Mouse (Mus musculus) adrenal gland, adult 8-10 months (tissue): ENCODE measurements around the gene Lix1. TPM values are rescaled to one million over a fixed set of nuclear protein-coding genes. Genes with fewer than 3 reads are reported as not detected.

Experiments used
- DNase-seq: peaks from one replicate; pipeline ENCODE4 v3.0.0; 2022
- total RNA-seq, 4 experiments: library from RNA; stranded (reverse); gene quantifications; 2 replicates each; pipeline ENCODE4 v1.2.4; 2022

The Lix1 gene
- 10 to 100 TPM in 3 of 4 experiments, 1 to 10 TPM in 1; 7.9 to 11.3 (median 10.1) TPM for total RNA-seq

DNA sequence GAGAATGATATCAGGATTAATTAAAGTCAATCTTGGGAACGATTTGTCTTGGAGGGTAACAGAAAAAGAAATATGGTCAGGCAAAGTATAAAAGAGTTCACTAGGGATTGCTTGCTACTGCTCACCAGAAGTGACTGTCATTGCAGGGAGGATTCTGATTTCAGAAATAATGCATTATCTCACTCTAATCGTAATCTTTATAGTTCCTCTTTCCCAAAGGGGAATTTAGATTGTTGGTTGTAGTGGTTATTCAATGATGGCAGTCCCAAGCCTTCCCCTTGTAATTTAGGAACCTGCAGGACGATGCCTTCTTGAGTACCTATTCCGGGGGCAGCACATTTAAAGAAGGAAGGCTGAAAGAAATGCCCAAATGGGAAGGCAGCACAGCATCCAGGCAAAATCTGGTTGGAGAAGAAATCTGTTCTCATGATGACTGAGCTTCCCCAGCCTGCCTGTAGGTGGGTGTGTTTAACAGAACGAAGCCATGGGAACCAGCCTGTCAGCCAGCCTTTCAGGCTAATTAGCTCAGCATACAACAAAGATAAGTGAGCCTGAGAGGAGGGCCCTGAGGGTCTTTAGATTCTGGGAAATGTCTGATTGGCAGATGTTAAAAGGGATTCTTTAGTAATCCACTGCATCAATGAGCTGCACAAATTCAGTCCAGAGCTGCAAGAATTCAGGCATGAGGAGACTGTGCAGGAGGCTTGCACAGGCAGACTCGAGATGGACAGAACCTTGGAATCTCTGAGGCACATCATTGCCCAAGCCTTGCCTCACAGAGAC is at the start of gene Lix1:
TSS of gene Lix1 (plus strand) at position 451 of the 783 bp plus-strand sequence.
- DNase-seq, result no peak

- no peak for DNase-seq
Observed at GRCm38 (mm10) chr17:17373550-17373917, 28.9 kb upstream of the Lix1 start.

GRCm38 (mm10) chr17:17373918-17374910 is 28.3 kb upstream of the Lix1 start, which contains the start of gene Riok2:
Riok2 (plus strand) TSS chr17:17374309.
- DNase-seq, result peak; percentile 96

- DNase-seq, result no peak
Observed at GRCm38 (mm10) chr17:17375581-17375980, 26.9 kb upstream of the Lix1 start.

- DNase-seq, result no peak
Observed at GRCm38 (mm10) chr17:17383703-17384102, 18.8 kb upstream of the Lix1 start.

GRCm38 (mm10) chr17:17384502-17384901 is 18.0 kb upstream of the Lix1 start:
- DNase-seq, result no peak

- no peak for DNase-seq
Observed at GRCm38 (mm10) chr17:17386117-17386516, 16.4 kb upstream of the Lix1 start.

- no peak for DNase-seq
Observed at GRCm38 (mm10) chr17:17391823-17392222, 10.6 kb upstream of the Lix1 start.

DNA sequence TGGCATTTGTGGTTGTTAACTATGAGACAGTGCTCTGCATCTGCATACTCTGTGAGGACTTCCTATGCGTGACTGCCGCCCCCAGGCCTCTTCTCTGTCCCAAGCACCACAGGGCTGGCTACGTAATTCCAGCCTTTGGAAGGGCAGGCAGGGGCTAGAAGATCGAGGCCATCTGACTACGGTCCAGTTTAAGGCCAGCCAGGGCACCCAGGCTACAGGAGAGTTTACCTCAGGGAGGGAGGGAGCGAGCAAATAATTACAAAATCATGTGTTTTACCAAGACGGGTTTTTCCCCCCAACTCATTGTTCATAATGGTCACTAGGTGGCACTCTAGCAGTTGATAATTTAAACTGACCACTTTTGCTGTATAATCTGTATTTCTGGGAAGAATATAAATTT is 9.6 kb upstream of the Lix1 start:
- DNase-seq, result no peak

DNA sequence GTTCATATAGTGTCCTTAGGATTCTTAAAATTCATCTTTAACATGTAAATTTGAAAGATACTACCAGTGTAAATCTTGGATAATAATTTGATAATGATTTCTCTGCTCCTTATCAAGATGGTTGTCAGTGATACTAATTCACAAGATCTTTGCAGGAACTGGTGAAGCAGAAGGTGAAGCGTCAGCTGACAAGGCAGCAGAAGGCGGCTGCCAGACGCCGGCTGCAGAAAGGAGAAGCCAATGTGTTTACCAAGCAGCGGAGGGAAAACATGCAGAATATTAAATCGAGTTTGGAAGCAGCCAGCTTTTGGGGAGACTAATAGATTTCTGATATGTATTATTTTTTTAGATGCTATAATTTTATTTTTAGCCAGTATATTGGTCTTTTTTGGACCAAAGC is 9.2 kb upstream of the Lix1 start:
- no peak for DNase-seq

GRCm38 (mm10) chr17:17394336-17394735 is 8.1 kb upstream of the Lix1 start:
- peak; percentile 63 for DNase-seq

GRCm38 (mm10) chr17:17396869-17397268 is 5.6 kb upstream of the Lix1 start:
- DNase-seq, result no peak

DNA sequence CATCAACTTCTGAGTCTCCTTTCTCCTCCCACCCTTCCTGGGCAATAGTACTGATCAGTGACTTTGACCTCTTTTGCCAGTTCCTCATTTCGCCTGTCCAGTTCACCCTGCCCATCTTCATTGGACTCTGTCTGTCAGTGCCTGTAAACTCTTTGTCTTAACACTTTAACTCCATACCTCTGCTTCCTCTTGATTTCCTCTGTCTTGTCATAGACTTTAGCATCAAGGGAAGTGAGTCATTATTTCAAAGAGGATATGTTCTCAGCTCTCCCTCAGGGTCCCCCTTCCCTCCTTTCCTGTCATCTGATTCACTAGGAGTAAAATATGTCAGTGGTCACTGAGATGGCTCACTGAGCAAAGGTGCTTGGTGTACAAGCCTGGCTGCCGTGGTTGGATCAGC is 3.8 kb upstream of the Lix1 start:
- no peak for DNase-seq

DNA sequence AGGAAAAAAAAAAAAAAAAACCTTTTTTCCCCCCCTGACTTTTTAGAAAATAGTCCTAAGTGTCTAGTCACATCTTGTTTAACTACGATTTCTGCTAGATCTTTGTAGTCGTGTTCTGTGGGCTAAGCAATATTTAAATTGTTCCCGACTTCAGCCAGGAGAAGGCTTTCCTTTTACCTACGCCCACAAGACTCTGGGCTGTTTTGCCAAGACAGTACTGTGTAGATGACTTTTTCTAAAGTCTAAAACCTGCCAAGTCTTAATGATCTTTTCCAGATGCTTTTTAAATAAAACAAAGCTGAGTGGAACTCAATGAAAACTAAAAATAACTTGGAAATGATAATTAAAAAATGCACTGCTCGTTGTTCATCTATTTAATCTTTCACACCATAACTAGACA is 566 bp downstream of the Lix1 start:
- no peak for DNase-seq

DNA sequence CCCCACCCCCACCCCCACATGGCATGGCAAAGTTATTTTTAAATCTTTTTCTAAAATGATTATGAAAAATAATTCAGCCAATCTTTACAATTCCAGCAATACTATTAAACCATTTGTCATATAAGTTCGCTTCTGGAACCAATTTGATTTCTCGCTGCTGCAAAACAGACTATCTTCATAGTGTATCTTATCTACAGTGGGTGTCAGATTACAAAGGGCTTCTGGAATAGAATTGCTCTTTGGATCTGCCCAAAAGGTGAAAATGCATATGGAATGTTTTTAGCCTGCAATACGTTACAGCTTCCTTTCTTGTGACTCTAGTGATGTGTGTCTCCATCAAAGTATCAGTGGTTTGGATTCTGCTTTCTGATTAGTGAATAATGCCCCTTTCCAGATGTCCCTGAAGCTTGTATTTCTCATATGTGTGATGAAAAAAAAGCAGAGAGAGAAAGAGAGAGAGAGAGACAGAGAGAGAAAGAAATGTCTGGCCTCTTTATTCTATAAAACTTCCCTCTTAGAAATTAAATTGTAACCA is 1.2 kb downstream of the Lix1 start:
- no peak for DNase-seq

DNA sequence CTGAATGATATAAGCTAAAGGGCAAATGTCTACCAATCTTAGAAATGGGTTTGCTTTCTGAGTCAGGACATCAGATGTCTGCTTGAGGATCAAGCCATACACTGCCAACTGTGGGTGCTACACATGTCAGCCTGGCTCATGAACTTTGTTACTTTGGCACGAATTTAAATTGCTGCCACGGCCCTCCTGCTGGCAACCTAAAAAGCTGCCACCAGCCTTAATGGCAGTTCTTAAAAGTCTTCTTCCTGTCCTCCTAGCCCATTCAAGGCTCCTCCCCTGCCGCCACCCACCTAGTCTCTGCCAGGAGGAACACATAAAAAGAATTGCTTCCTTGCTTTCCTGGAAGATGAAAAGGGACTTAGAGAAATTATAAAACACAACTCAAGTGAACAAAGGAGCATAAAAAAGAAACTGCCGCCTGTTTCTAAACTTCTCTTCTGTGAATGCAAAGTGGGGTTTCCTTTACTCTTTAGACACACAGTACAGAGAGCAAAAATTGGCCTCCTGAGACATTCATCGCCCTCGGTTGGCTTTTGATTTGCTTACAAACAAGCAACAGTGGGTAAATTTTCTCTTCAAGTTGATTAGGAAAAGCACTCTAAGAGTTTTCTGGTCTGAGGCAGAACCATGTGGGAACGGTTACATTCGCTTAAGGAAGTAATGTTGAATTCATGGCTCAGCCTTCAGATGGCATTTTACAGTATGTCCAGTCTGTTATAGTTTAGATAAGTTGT is 2.5 kb downstream of the Lix1 start:
- DNase-seq, result no peak

DNA sequence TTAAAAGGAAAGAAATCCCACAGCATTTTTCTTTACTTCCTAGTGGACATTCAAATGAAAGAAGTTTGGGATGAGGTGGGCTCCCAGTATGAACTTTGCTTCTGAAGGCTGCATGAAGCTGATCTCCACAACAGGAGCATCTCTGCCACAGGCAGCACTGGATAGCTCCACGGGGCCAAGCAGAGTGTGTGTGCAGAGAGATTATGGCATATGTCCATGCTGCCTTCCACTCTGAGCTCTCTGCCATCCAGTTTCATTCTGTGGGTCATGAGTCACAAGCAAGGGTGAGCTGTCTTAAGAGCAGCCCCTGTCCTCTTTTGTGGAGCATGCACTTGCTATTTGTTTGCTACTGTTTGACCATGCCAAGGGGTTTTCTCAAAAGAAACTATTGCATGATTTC is 3.1 kb downstream of the Lix1 start:
- no peak for DNase-seq

- no peak for DNase-seq
Observed at GRCm38 (mm10) chr17:17408137-17408536, 5.7 kb downstream of the Lix1 start.

- no peak for DNase-seq
Observed at GRCm38 (mm10) chr17:17408720-17409478, 6.4 kb downstream of the Lix1 start.

DNA sequence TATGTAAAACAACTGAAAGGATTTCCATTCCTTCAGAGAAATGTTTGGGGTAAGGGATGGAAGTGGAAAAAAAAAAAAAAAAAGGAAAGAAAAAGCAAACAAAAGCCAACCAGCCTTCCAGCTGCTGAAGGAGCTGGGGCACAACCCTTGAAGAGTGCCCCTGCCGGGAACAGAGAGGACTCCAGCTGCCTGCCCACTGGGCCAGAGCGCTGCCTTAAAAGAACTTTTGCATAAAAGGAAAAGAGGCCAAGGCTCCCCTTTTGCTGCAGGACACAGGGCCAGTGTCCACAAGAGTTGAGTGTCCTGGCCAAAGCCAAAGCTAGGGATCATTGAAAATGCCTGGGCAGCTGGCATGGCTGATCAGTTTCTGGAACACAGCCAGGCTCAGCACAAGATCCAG is 7.1 kb downstream of the Lix1 start:
- no peak for DNase-seq

- DNase-seq, result no peak
Observed at GRCm38 (mm10) chr17:17411443-17411842, 9.0 kb downstream of the Lix1 start.

DNA sequence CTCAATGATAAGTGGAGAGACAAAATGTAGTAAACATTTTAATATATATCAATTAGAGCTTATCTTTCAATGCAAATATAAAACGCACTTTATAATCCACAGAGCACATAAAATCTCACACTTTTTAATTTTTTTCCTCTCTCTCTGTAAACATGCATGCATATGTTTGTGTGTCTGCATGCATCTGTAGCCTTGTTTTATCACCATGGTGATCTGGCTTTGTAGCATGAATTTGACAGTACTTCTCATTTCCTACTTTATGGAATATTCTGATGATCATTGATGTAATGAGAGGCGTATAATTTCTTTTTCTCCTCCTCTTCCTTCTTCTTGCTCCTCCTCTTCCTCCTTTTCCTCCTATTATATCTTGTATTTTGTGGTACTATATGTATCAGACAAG is 9.7 kb downstream of the Lix1 start:
- DNase-seq, result no peak
